Mouse (Mus musculus) T-cell, adult 66 days (primary cell): ENCODE data around the gene Muc13. TPM values are rescaled to one million over a fixed set of nuclear protein-coding genes. Genes with fewer than 3 reads are reported as not detected.

Source experiments
- total RNA-seq, 2 experiments: library from RNA; stranded (reverse); gene quantifications; 3 replicates in 1 of 2; 4 replicates in 1 of 2; pipeline ENCODE4 v1.2.4; 2023

Gene Muc13
- total RNA-seq = 1 to 10 TPM; 1.9 to 4.0 TPM

DNA sequence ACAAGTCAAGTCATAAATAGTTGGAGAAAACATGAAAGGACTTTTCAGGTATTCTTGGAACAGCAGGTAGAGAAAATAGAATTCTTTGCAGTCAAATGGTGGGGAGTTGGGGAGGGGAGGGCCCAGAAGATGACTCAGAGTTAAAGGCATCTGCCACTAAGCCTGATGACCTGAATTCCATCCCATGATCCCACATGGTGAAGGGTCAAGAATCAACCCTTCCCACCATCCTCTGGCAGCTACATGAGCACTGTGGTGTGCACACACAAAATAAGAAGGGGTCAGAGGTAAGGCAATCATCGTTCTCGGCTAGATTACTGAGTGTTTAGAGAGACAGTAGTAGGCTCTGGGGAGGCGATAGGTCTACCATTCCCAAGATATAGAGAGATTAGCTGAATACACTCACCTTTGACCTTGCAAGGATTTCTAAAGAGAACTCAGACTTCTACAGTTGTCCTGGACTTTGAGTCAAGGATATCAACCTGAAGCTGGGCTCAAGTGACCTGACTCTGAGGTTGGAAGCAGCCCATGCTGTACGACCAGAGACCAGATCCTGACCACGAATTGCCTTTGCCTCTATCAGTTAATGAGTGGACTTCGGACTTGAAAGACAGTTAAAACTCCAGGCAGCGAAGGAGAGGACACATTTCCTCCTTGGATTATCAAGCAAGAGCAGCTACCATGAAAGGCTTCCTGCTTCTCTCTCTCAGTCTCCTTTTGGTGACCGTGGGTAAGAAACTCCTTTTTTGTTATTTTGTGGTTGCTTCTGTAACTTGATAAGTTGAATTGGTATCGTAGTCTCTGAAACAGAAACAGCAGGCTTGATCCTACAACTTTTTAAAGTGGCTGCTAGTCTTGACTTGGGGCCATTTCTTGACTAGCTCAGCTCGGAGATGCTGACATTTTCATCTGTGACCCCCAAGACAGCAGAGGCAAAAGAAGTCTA, at the start of gene Muc13:
TSS of gene Muc13 (plus strand) at position 192 of the 946 bp plus-strand sequence.

GRCm38 (mm10) chr16:33829301-33829831, 35.5 kb downstream of the Muc13 start, which contains the start of gene Itgb5:
Gene Itgb5 (plus strand): TSS chr16:33829665.

Other genes with a start within 250 kb of the Muc13 start
- 10 to 100 TPM; 39.0 to 41.6 TPM for gene Heg1, start 109.7 kb upstream of the Muc13 start, total RNA-seq
- 1 to 10 TPM; 1.1 to 1.5 TPM for gene Itgb5, start 35.6 kb downstream of the Muc13 start, total RNA-seq
- 10 to 100 TPM; 28.9 to 30.1 TPM for gene Umps, start 173.0 kb downstream of the Muc13 start, total RNA-seq